Mouse (Mus musculus): ENCODE results near the gene Abcb9.

DNA sequence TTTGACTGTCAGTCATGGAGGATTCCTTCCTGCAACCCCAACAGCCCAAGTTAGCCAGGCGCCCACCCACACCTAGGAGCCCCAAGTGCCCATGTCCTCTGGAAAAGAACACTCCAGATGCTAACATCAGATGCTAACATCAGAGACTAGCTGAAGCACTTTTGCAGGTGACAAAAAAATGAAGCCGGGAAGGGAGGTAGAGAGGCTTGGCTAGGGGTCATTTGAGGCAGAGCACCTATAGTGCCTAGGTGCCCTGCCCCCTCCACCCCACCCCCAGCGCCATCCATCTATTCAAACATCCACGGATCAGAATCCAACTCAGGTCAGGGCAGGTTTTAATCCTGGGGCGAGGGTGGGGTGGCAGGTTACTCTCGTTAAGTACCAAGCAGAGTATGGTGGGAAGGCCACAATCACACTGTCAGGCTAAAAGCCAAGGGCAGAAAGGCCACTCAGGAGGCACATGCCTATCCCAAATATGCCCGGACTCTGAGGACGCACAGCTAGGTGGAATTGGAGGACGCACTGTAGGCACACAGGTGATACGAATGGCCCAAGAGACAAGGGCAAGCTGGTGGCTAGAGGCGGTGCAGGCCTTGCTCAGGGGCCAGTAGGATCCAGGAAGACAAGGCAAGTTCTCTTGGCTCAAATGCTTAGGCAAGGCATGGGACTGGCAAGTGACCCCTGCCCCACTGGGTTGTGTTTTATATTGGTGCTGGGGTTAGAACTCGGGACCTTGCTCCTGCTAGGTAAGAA is 1.6 kb downstream of the Abcb9 start:
- TF ChIP-seq CTCF (IDR thresholded peaks at IDR 0.05; ENCODE audit: control insufficient read depth, insufficient read depth, low read length) = no peak
- no peak for TF ChIP-seq POLR2A (IDR thresholded peaks at IDR 0.05; ENCODE audit: borderline replicate concordance, control insufficient read depth, low read depth, low read length)
